Mouse (Mus musculus) liver, embryonic 16.5 days (tissue): ENCODE data around the gene Slc35b2. TPM values are rescaled to one million over a fixed set of nuclear protein-coding genes. Genes with fewer than 3 reads are reported as not detected.

Source experiments
- ATAC-seq: fragments of 200-750 bp; cut with Nextera tagmentation; 2 replicates; pipeline ENCODE4 v1.8.0; 2017; ENCODE audit warnings: low read depth, mild to moderate bottlenecking, moderate number of reproducible peaks, moderate library complexity
- H3K27ac ChIP-seq: fragments of 300-500 bp; sonication (generic); 2 replicates; pipeline ENCODE4 v1.5.1; 2014; ENCODE audit warnings: mild to moderate bottlenecking, low read length
- H3K27me3 ChIP-seq: fragments of 300-500 bp; sonication (generic); 2 replicates; pipeline ENCODE4 v1.6.1; 2014; ENCODE audit warnings: low read depth, low read length, mixed read lengths; ENCODE audit not compliant: control insufficient read depth, insufficient read depth
- H3K36me3 ChIP-seq: fragments of 300-500 bp; sonication (generic); 2 replicates; pipeline ENCODE4 v1.6.1; 2014; ENCODE audit warnings: mild to moderate bottlenecking; ENCODE audit not compliant: control insufficient read depth, insufficient read depth
- H3K4me1 ChIP-seq: fragments of 300-500 bp; sonication (generic); 2 replicates; pipeline ENCODE4 v1.6.1; 2014; ENCODE audit warnings: low read depth, low read length, mixed read lengths; ENCODE audit not compliant: control insufficient read depth
- H3K4me2 ChIP-seq: fragments of 300-500 bp; sonication (generic); 2 replicates; pipeline ENCODE4 v1.6.1; 2014; ENCODE audit warnings: low read depth, low read length, mixed read lengths
- H3K4me3 ChIP-seq: fragments of 300-500 bp; sonication (generic); 2 replicates; pipeline ENCODE4 v1.5.1; 2014; ENCODE audit warnings: low read depth, mild to moderate bottlenecking, low read length
- H3K9ac ChIP-seq: fragments of 300-500 bp; sonication (generic); 2 replicates; pipeline ENCODE4 v1.6.1; 2014; ENCODE audit warnings: low read depth, low read length
- H3K9me3 ChIP-seq: fragments of 300-500 bp; sonication (generic); replicated peaks from 2 replicates; pipeline ENCODE4 v1.6.1; 2016; ENCODE audit warnings: low read length; ENCODE audit not compliant: control insufficient read depth
- WGBS: fragments of 180-500 bp; shearing (Covaris S2); extraction: QIAGEN DNeasy Blood & Tissue Kit; methylation state at CpG from one replicate; pipeline ENCODE4 v1.1.7; 2014; ENCODE audit not compliant: insufficient replicate concordance; 5-methylcytosine and 5-hydroxymethylcytosine counted together
- polyA plus RNA-seq: library from polyadenylated mRNA; unstranded; fragments of >200 nt; fragmentation: Nextera tagmentation; extraction: Ambion mirVana; gene quantifications from 2 replicates; pipeline ENCODE4 v1.2.1, GENCODE M21; 2015

Gene Slc35b2
- polyA plus RNA-seq, 1 experiment from 2014 or later, result 46.5 TPM

GRCm38 (mm10) chr17:45556514-45557245, 7.0 kb upstream of the Slc35b2 start:
- no peak overlapping the region for H3K27ac ChIP-seq
- H3K9me3 ChIP-seq, result no peaks in the 10 kb centered on the region
- H3K9ac ChIP-seq, result 0 out of 2 replicates have a peak overlapping the region, but pooled peaks have one; percentile 58
- peak overlapping the region; percentile 72 for H3K4me3 ChIP-seq
- peak overlapping the region; percentile 95 for H3K4me2 ChIP-seq
- no peaks in the 10 kb centered on the region for H3K36me3 ChIP-seq
- ATAC-seq, result no peak
- peaks cover 21% of the 10 kb centered on the region for H3K27me3 ChIP-seq
- WGBS, result 36% methylated on average over 3 of the region's 3 CpGs
- peaks cover 18% of the 10 kb centered on the region for H3K4me1 ChIP-seq

DNA sequence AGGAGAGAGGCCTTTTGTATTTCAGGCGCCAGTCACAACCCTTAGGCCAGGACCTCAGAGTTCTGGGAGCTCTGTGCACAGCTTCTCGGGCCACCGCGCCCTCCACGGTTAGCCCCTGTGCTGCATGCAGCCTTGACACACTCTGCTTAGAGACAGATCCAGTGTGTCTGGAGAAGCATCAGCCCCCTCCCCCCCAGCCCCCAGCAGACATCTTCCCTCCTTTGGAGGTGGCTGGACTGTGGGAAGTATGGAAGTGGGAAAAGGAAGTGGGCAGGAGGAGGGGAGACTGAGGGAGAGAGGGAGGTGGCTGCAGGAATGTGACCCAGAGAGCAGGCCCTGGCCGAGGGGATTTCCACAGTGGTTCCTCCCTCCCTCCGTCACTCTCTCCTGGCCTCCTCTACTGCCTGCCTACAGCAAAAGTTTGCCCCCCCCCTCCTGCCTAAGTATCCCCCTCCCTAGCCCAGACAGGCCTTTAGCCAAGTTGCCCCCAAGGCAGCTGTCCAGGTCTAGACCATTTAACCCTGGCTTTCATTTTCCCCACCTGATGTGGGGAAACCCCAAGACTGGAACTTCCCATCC, 6.3 kb upstream of the Slc35b2 start:
- 39% methylated on average over 7 of the region's 7 CpGs for WGBS
- Histone ChIP-seq H3K4me3 (0 out of 2 replicates have a peak overlapping the region, but pooled peaks have one; percentile 5), H3K36me3 (no peaks in the 10 kb centered on the region), H3K9ac (no peak overlapping the region), H3K4me1 (peaks cover 16% of the 10 kb centered on the region), H3K9me3 (no peaks in the 10 kb centered on the region), H3K27me3 (peaks cover 18% of the 10 kb centered on the region), H3K4me2 (peak overlapping the region; percentile 34), H3K27ac (no peak overlapping the region)
- 0 out of 2 replicates have a peak, but pooled peaks have one; percentile 12 for ATAC-seq

DNA sequence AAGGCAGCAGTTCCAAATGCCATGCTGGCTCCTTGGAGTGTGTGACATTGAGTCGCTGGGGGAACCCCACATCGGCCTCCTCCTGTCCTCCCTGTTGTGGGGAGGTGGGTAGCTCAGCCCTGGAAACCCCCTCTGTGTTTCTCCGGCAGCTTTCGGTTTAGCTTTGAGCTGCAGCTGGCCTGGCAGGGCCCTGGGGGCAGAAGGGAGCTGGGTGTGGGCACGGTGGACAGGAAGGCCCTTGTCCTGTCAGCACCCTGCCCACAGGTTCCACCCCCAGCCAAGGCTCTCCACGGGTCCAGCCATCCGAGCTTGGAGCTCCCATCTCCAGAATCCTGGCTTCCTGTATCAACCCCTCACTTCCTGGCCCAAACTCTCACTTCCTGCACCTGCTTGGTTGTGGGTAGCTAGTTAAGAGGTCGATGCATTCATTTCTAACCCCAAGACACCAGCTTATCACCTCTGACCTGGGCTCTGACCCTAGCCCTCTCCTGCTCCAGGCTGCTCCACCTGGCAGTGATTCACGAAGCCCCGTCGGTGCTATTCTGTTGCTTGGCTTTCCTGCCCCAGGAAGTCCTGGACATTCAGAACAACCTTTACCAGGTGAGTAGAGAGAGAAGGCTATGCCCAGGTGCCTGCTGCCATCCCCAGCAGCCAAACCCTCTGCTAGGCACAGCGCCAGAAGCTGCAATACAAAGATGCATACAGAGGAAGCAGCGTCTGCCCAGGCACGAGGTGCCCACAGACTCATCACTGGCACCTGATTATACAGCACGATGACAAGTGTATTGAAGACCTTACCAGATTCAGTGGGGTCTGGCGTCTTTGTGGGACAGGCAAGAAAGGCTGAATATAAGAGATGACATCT, 5.4 kb upstream of the Slc35b2 start:
- Histone ChIP-seq H3K9ac (no peak overlapping the region), H3K4me1 (peaks cover 16% of the 10 kb centered on the region), H3K9me3 (no peaks in the 10 kb centered on the region), H3K27me3 (peaks cover 18% of the 10 kb centered on the region), H3K27ac (no peak overlapping the region), H3K4me3 (no peak overlapping the region), H3K4me2 (peak overlapping the region; percentile 34; the same call in 1 of the 2 replicates), H3K36me3 (no peaks in the 10 kb centered on the region)
- no peak for ATAC-seq
- 47% methylated on average over 16 of the region's 16 CpGs for WGBS

DNA sequence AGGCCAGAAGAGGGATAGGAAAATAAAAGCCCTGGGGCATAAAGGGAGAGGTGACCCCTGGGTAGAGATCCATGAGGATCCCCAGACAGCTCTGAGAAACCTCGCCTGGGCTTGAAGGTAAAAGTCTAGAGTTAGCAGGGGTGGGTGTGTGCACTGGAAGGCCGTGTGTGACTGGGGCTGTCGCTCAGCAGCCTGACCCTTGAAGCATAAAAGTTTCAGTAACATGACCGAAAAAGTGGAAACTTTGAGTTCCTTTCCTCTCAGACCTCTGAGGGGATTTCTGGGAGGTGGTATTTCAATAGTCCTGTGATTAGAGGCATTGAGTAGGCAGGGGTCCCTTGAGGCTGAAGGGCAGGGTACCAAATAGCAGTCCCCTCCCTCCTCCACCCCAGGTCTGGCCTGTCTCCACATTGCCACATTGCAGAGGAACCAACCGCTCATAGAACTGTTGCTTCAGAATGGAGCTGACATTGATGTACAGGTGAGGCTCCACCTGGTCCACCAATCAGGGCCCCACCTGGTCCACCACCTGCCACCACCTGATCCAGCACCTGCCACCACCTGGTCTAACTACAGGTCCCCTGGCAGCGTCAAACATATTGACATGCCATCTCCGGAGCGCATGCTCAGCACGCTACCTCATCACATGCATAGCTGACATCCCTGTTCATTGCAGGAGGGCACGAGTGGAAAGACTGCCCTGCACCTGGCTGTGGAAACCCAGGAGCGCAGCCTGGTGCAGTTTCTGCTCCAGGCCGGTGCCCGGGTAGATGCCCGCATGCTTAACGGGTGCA, 3.7 kb upstream of the Slc35b2 start:
- Histone ChIP-seq H3K4me2 (no peak overlapping the region), H3K9me3 (no peaks in the 10 kb centered on the region), H3K36me3 (no peaks in the 10 kb centered on the region), H3K27ac (no peak overlapping the region), H3K9ac (no peak overlapping the region), H3K27me3 (peaks cover 18% of the 10 kb centered on the region), H3K4me1 (peaks cover 23% of the 10 kb centered on the region), H3K4me3 (no peak overlapping the region)
- 74% methylated on average over 15 of the region's 15 CpGs for WGBS
- ATAC-seq, result no peak

- 65% methylated on average over 12 of the region's 12 CpGs for WGBS
- ATAC-seq, result no peak
- no peak overlapping the region for H3K4me2 ChIP-seq
- peaks cover 17% of the 10 kb centered on the region for H3K36me3 ChIP-seq
- no peaks in the 10 kb centered on the region for H3K27me3 ChIP-seq
- no peak overlapping the region for H3K27ac ChIP-seq
- H3K4me1 ChIP-seq, result peaks cover 16% of the 10 kb centered on the region
- no peaks in the 10 kb centered on the region for H3K9me3 ChIP-seq
- H3K9ac ChIP-seq, result no peak overlapping the region
- no peak overlapping the region for H3K4me3 ChIP-seq
Observed at GRCm38 (mm10) chr17:45563216-45563615, 458 bp upstream of the Slc35b2 start.

GRCm38 (mm10) chr17:45564531-45565084, 934 bp downstream of the Slc35b2 start:
- peak overlapping the region; percentile 69 for H3K4me3 ChIP-seq
- no peaks in the 10 kb centered on the region for H3K27me3 ChIP-seq
- H3K9me3 ChIP-seq, result no peaks in the 10 kb centered on the region
- H3K4me2 ChIP-seq, result peak overlapping the region; percentile 77
- 18% methylated on average over 18 of the region's 18 CpGs for WGBS
- H3K27ac ChIP-seq, result peak overlapping the region; percentile 39; the same call in 1 of the 2 replicates
- ATAC-seq, result no peak
- peaks cover 16% of the 10 kb centered on the region for H3K4me1 ChIP-seq
- peak overlapping the region; percentile 77 for H3K9ac ChIP-seq
- H3K36me3 ChIP-seq, result peaks cover 30% of the 10 kb centered on the region

- WGBS, result 92% methylated on average over 11 of the region's 11 CpGs
- ATAC-seq, result no peak
- Histone ChIP-seq H3K36me3 (peaks cover 35% of the 10 kb centered on the region), H3K4me3 (peak overlapping the region; percentile 69), H3K9ac (peak overlapping the region; percentile 77; the same call in 1 of the 2 replicates), H3K9me3 (no peaks in the 10 kb centered on the region), H3K27me3 (no peaks in the 10 kb centered on the region), H3K27ac (no peak overlapping the region), H3K4me2 (peak overlapping the region; percentile 77), H3K4me1 (peaks cover 18% of the 10 kb centered on the region)
Observed at GRCm38 (mm10) chr17:45565103-45565502, 1.4 kb downstream of the Slc35b2 start.

DNA sequence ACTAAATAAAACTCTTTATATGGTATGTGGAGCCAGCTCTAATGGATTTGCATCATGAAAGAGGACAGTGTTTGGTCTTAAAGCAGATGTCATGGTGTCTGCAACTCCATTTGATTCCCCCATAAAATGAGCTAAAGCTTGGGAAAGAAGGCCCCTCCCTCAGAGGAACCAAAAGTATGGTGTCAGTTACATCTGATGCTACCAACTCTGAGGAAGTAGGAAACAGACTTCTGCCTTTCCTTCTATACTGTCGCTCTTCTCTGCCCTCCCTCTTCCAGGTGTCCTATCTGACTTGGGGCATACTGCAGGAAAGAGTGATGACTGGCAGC, 2.3 kb downstream of the Slc35b2 start:
- 46% methylated on average over 1 of the region's 1 CpGs for WGBS
- Histone ChIP-seq H3K27me3 (no peaks in the 10 kb centered on the region), H3K36me3 (peaks cover 44% of the 10 kb centered on the region), H3K4me1 (peaks cover 20% of the 10 kb centered on the region), H3K9me3 (no peaks in the 10 kb centered on the region), H3K27ac (no peak overlapping the region), H3K4me2 (no peak overlapping the region), H3K4me3 (no peak overlapping the region), H3K9ac (no peak overlapping the region)
- ATAC-seq, result no peak
